Mouse (Mus musculus): ENCODE measurements around the gene Ptpre. TPM values are rescaled to one million over a fixed set of nuclear protein-coding genes. Genes with fewer than 3 reads are reported as not detected.
"Not testable (repeated sequence)": the region's sequence is repeated elsewhere in the genome, so short reads cannot be mapped to it uniquely, and the experiment has no call there.

Gene Ptpre
- polyA plus RNA-seq, 1 experiment from 2014 or later: 0.53 TPM

- H3K4me3 ChIP-seq (ENCODE audit: low read depth, low read length): no peak overlapping the region
- H3K9ac ChIP-seq (ENCODE audit: low read length): no peak overlapping the region
- peaks cover 53% of the 10 kb centered on the region for H3K36me3 ChIP-seq (ENCODE audit: control insufficient read depth, insufficient read depth, low read length)
- H3K4me1 ChIP-seq (ENCODE audit: control insufficient read depth, insufficient read depth, low read length): no peaks in the 10 kb centered on the region
- ATAC-seq (ENCODE audit: low FRiP score) (no peak), DNase-seq (ENCODE audit: low spot score, missing footprints) (peak; percentile 77)
- no peaks in the 10 kb centered on the region for H3K27me3 ChIP-seq (ENCODE audit: control insufficient read depth, insufficient read depth, low read length)
- no peak overlapping the region for H3K27ac ChIP-seq (ENCODE audit: low read depth, low read length)
- no peaks in the 10 kb centered on the region for H3K9me3 ChIP-seq (ENCODE audit: control insufficient read depth, low read length)
- no peak overlapping the region for H3K4me2 ChIP-seq
- WGBS: 97% methylated on average over 5 of the region's 5 CpGs
These were observed 157.5 kb downstream of the Ptpre start for GRCm38 (mm10) chr7:135694796-135695195.

- 90% methylated on average over 4 of the region's 4 CpGs for WGBS
- H3K36me3 ChIP-seq (ENCODE audit: control insufficient read depth, insufficient read depth, low read length): peaks cover 59% of the 10 kb centered on the region
- no peaks in the 10 kb centered on the region for H3K27me3 ChIP-seq (ENCODE audit: control insufficient read depth, insufficient read depth, low read length)
These were observed 158.8 kb downstream of the Ptpre start for GRCm38 (mm10) chr7:135696127-135696526.

GRCm38 (mm10) chr7:135697021-135697740 is 159.9 kb downstream of the Ptpre start:
- H3K4me2 ChIP-seq; H3K4me1 ChIP-seq (ENCODE audit: control insufficient read depth, insufficient read depth, low read length); H3K27me3 ChIP-seq (ENCODE audit: control insufficient read depth, insufficient read depth, low read length); H3K9me3 ChIP-seq (ENCODE audit: control insufficient read depth, low read length); H3K27ac ChIP-seq (ENCODE audit: low read depth, low read length); DNase-seq (ENCODE audit: low spot score, missing footprints); H3K9ac ChIP-seq (ENCODE audit: low read length); H3K4me3 ChIP-seq (ENCODE audit: low read depth, low read length); ATAC-seq (ENCODE audit: low FRiP score): not testable (repeated sequence)
- peaks cover 58% of the 10 kb centered on the region for H3K36me3 ChIP-seq (ENCODE audit: control insufficient read depth, insufficient read depth, low read length)
- WGBS: 96% methylated on average over 5 of the region's 5 CpGs

More at GRCm38 (mm10) chr7:135696127-135696526, 158.8 kb downstream of the Ptpre start:
- H3K9ac ChIP-seq (ENCODE audit: low read length): no peak overlapping the region
- no peaks in the 10 kb centered on the region for H3K4me1 ChIP-seq (ENCODE audit: control insufficient read depth, insufficient read depth, low read length)
- no peak overlapping the region for H3K27ac ChIP-seq (ENCODE audit: low read depth, low read length)
- no peaks in the 10 kb centered on the region for H3K9me3 ChIP-seq (ENCODE audit: control insufficient read depth, low read length)
- H3K4me2 ChIP-seq: no peak overlapping the region
- ATAC-seq (ENCODE audit: low FRiP score) (no peak), DNase-seq (ENCODE audit: low spot score, missing footprints) (peak; percentile 70)
- H3K4me3 ChIP-seq (ENCODE audit: low read depth, low read length): no peak overlapping the region

- Histone ChIP-seq H3K4me2 (no peak overlapping the region), H3K27ac (ENCODE audit: low read depth, low read length) (no peak overlapping the region), H3K4me3 (ENCODE audit: low read depth, low read length) (no peak overlapping the region), H3K27me3 (ENCODE audit: control insufficient read depth, insufficient read depth, low read length) (no peaks in the 10 kb centered on the region), H3K4me1 (ENCODE audit: control insufficient read depth, insufficient read depth, low read length) (no peaks in the 10 kb centered on the region), H3K9me3 (ENCODE audit: control insufficient read depth, low read length) (no peaks in the 10 kb centered on the region), H3K36me3 (ENCODE audit: control insufficient read depth, insufficient read depth, low read length) (peaks cover 58% of the 10 kb centered on the region), H3K9ac (ENCODE audit: low read length) (no peak overlapping the region)
- 97% methylated on average over 2 of the region's 2 CpGs for whole genome bisulfite sequencing
- no peak for DNase-seq (ENCODE audit: low spot score, missing footprints)
- ATAC-seq (ENCODE audit: low FRiP score): no peak
These were observed 161.1 kb downstream of the Ptpre start for GRCm38 (mm10) chr7:135698362-135698761.

- H3K9ac ChIP-seq (ENCODE audit: low read length); ATAC-seq (ENCODE audit: low FRiP score); H3K27me3 ChIP-seq (ENCODE audit: control insufficient read depth, insufficient read depth, low read length); DNase-seq (ENCODE audit: low spot score, missing footprints); H3K27ac ChIP-seq (ENCODE audit: low read depth, low read length); H3K4me2 ChIP-seq; H3K4me1 ChIP-seq (ENCODE audit: control insufficient read depth, insufficient read depth, low read length); H3K9me3 ChIP-seq (ENCODE audit: control insufficient read depth, low read length); H3K4me3 ChIP-seq (ENCODE audit: low read depth, low read length): not testable (repeated sequence)
- 92% methylated on average over 6 of the region's 6 CpGs for WGBS
- peaks cover 65% of the 10 kb centered on the region for H3K36me3 ChIP-seq (ENCODE audit: control insufficient read depth, insufficient read depth, low read length)
These were observed 162.1 kb downstream of the Ptpre start for GRCm38 (mm10) chr7:135699351-135699750.

DNA sequence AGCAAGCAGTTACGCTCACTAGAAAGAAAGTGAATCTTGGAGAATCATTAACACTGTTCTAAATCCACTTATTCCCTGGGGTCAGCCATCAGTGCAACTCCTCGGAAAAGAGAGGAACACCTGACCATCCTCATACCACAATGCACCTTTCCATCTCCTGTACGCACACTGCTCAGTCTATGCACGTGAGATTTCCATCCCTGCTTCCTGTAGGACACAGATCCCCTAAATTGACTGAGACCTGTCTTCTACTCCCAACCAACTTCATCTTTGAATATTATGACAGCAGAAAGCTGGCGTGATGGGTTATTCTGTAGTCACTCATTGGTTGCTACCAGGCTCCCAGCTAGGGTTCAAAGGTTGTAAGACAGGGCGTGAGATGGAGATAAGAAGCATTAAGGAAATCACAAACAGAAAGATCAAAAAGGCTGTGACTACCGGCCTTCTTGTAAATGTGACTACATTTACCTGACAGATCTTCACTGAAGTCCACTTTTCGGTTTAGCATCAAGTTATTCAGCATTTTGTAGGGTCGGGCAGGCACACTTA is 166.4 kb downstream of the Ptpre start:
- no peak overlapping the region for H3K27ac ChIP-seq (ENCODE audit: low read depth, low read length)
- H3K9me3 ChIP-seq (ENCODE audit: control insufficient read depth, low read length): no peaks in the 10 kb centered on the region
- DNase-seq (ENCODE audit: low spot score, missing footprints) (no peak), ATAC-seq (ENCODE audit: low FRiP score) (no peak)
- 94% methylated on average over 9 of the region's 9 CpGs for WGBS
- no peak overlapping the region for H3K9ac ChIP-seq (ENCODE audit: low read length)
- no peaks in the 10 kb centered on the region for H3K27me3 ChIP-seq (ENCODE audit: control insufficient read depth, insufficient read depth, low read length)
- H3K4me3 ChIP-seq (ENCODE audit: low read depth, low read length): no peak overlapping the region
- H3K4me2 ChIP-seq: no peak overlapping the region
- no peaks in the 10 kb centered on the region for H3K4me1 ChIP-seq (ENCODE audit: control insufficient read depth, insufficient read depth, low read length)
- H3K36me3 ChIP-seq (ENCODE audit: control insufficient read depth, insufficient read depth, low read length): peaks cover 46% of the 10 kb centered on the region

GRCm38 (mm10) chr7:135704251-135704650 is 167.0 kb downstream of the Ptpre start:
- Histone ChIP-seq H3K4me3 (ENCODE audit: low read depth, low read length) (no peak overlapping the region), H3K4me1 (ENCODE audit: control insufficient read depth, insufficient read depth, low read length) (no peaks in the 10 kb centered on the region), H3K9ac (ENCODE audit: low read length) (no peak overlapping the region), H3K27me3 (ENCODE audit: control insufficient read depth, insufficient read depth, low read length) (no peaks in the 10 kb centered on the region), H3K27ac (ENCODE audit: low read depth, low read length) (no peak overlapping the region), H3K9me3 (ENCODE audit: control insufficient read depth, low read length) (no peaks in the 10 kb centered on the region), H3K36me3 (ENCODE audit: control insufficient read depth, insufficient read depth, low read length) (peaks cover 42% of the 10 kb centered on the region), H3K4me2 (no peak overlapping the region)
- ATAC-seq (ENCODE audit: low FRiP score): no peak
- 94% methylated on average over 8 of the region's 8 CpGs for WGBS
- no peak for DNase-seq (ENCODE audit: low spot score, missing footprints)

GRCm38 (mm10) chr7:135705083-135705482 is 167.8 kb downstream of the Ptpre start:
- ATAC-seq (ENCODE audit: low FRiP score): no peak
- Histone ChIP-seq H3K27me3 (ENCODE audit: control insufficient read depth, insufficient read depth, low read length) (no peaks in the 10 kb centered on the region), H3K27ac (ENCODE audit: low read depth, low read length) (no peak overlapping the region), H3K9ac (ENCODE audit: low read length) (no peak overlapping the region), H3K4me1 (ENCODE audit: control insufficient read depth, insufficient read depth, low read length) (no peaks in the 10 kb centered on the region), H3K9me3 (ENCODE audit: control insufficient read depth, low read length) (no peaks in the 10 kb centered on the region), H3K4me2 (no peak overlapping the region), H3K4me3 (ENCODE audit: low read depth, low read length) (no peak overlapping the region), H3K36me3 (ENCODE audit: control insufficient read depth, insufficient read depth, low read length) (peaks cover 34% of the 10 kb centered on the region)
- DNase-seq (ENCODE audit: low spot score, missing footprints): no peak
- 91% methylated on average over 1 of the region's 1 CpGs for WGBS

DNA sequence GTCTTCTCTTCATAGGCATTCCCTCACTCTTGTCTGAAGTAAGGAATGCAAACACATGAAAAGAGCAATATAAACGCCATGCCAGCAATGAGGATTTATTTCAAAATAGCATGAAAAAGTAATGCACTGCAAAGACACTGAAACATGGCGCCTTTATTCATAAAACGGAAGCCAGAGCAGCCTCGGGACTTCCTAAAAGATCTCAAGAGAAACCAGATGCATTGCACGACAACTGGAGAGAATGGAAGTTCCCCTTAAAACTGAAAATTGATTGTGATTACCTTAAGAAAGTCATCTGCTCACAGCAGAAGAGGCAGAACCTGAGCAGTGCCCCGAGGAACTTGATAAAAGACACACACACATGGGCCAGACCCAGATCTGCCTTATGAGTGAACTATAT is 168.5 kb downstream of the Ptpre start:
- H3K36me3 ChIP-seq (ENCODE audit: control insufficient read depth, insufficient read depth, low read length): peaks cover 32% of the 10 kb centered on the region
- ATAC-seq (ENCODE audit: low FRiP score): no peak
- no peak overlapping the region for H3K4me3 ChIP-seq (ENCODE audit: low read depth, low read length)
- no peak overlapping the region for H3K9ac ChIP-seq (ENCODE audit: low read length)
- no peak overlapping the region for H3K27ac ChIP-seq (ENCODE audit: low read depth, low read length)
- WGBS: 95% methylated on average over 6 of the region's 6 CpGs
- no peak overlapping the region for H3K4me2 ChIP-seq
- DNase-seq (ENCODE audit: low spot score, missing footprints): no peak
- no peaks in the 10 kb centered on the region for H3K4me1 ChIP-seq (ENCODE audit: control insufficient read depth, insufficient read depth, low read length)
- H3K9me3 ChIP-seq (ENCODE audit: control insufficient read depth, low read length): no peaks in the 10 kb centered on the region
- no peaks in the 10 kb centered on the region for H3K27me3 ChIP-seq (ENCODE audit: control insufficient read depth, insufficient read depth, low read length)
